Mouse (Mus musculus) lung, postnatal 0 days (tissue): ENCODE measurements at regions not wholly inside any gene's neighbourhood (a gene's known extent, or its start where the extent isn't known, plus 50 kb on each side); places are given as distances from the start of the nearest gene placed in this dataset.

Experiments used
- CTCF ChIP-seq: IDR thresholded peaks from 2 replicates; pipeline ENCODE4 v1.5.1; 2016; ENCODE audit warnings: antibody characterized with exemption, mild to moderate bottlenecking
- EP300 ChIP-seq: IDR thresholded peaks from 2 replicates; pipeline ENCODE4 v1.6.1; 2016; ENCODE audit warnings: antibody characterized with exemption, mild to moderate bottlenecking, control low read depth

- no peak for TF ChIP-seq CTCF
- TF ChIP-seq EP300: no peak
Measured at GRCm38 (mm10) chr2:55315627-55316026, 120.1 kb upstream of the Kcnj3 start.
